Mouse (Mus musculus) skeletal muscle tissue, adult 2 months (tissue): ENCODE data around the gene Morn5.

ENCODE experiments used
- DNase-seq: peaks from one replicate; pipeline ENCODE4 v3.0.0-alpha.2; 2012; ENCODE audit warnings: low read depth, low spot score

The Morn5 gene

DNA sequence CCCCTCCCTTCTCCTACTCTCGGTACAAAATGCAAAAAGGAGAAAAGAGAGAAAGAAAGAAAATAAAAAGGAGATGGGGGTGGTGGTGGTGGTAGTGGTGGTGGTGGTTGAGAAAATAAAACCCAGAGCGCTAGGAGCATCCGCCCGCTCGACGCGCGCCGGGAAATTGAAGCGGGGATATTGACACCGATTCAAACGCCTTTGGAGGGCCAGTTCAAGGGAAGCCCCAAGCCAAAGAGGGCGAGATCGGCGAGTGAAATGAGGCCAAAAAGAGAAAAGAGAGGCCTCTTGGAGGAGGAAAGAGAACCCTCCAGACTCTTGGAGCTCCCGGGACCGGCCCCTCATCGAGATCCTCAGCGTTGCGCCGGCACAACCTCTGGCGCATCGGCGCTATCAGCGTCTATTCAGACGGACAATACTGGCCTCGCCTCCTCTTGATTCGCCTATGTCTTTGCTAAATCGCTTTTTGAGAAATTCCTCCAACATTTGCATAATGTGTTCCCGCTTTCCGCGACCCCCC lies 55.2 kb downstream of the Morn5 start:
- no peak for DNase-seq

DNA sequence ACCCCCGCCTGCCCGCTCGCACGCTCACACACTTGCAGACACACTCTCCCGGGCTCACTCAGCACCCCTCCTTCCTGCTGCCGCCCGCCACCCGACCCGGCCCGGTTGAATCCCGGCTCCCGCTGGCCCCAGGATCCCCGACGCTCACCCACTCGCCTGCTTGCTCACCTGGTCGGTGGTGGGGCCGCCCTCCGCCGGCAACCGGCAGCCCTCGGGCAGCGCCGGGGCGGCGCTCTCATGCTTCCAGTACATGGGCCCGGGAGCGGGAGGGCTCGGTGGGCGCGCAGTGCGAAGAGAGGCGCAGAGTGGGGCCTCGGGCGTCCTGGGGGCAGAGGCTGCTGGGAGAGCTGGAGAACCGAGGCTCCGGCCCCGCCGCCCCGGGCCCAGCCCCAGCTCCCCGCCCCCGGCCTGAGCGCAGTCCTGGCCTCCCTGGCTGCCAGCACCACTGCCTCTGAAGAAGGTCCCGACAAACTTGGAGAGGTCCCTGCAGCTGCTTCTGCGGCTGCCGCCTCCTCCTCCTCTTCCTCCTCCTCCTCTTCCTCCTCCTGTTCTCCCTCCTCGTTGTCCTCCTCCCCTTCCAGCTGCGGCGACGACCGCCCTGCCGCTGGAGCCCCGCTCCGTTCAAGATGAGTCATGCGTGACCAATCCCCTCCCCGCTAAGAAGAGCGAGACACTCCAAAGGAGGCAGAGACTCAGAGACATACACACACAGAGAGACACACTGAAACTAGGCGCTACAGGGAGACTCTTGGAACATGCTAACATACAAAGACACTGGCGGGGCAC lies 55.9 kb downstream of the Morn5 start, which contains the start of gene Lhx6:
Gene Lhx6, minus strand, starts transcription at position 453 of the 786 bp plus-strand sequence.
- no peak for DNase-seq

DNA sequence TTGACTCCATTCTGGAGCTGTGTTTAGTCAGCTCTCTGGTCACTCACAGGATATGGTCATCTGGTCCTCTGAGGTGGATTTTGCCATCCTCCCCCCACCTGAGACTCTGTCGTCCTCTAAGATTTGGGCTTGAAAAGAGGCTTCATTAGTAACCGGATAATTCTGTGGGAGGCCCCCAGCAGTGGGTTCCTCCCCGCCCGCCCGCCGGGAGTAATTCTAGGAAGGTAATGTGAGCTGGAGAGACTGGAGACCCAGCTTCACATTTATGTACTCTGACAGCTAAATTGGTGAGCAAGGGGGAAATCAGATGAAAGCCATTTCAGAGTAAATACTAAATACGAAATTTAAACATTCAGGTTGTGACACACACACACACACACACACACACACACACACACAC lies 59.4 kb downstream of the Morn5 start:
- DNase-seq: no peak

DNA sequence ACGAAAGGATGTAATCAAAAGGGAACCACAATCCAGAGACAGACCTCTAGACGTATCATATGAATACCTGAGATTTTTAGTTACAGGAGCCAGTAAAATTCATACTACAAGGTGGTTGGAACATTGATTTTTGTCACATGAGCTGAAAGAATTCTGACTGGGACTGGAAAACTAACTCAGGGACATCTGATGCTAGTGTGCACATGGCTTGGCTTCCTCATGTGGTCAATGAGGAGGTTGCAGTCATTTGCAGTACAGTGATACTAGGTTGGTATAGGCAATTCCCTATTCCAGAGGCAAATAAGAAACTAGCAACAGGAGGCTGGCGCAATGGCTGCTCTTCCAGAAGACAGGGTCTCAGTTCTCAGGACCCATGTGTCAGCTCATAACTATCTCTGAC lies 63.4 kb downstream of the Morn5 start:
- DNase-seq: no peak

DNA sequence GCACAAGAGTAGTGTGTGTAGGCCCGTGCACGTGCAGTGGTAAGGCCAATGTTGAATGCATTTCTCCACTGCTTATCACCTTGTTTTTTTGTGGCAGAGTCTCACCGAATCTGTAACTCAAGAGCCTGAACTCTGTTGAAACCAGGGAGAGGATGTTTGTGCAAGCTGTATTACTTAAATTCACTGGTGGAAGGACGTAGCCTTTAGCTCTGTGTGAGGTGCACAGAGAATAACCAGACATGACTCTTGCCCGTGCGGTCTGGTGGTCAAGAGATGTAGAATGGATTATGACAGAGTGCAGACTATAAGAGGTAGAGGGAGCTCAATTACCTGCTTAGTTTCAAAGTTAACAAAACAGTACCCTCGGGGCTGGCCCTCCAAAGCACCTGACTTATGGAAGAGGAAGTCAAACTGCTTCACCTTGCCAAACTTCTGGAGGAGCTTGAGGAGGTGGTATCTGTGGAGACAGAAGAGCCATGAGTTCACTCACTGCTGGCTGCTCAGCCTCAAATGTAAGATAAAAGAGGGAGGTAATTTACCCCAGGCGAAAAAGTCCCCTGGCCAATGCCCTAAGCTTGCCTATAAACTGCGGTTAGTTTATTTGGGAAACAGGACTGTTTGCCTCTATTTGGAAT lies 77.7 kb downstream of the Morn5 start:
- DNase-seq: no peak

DNA sequence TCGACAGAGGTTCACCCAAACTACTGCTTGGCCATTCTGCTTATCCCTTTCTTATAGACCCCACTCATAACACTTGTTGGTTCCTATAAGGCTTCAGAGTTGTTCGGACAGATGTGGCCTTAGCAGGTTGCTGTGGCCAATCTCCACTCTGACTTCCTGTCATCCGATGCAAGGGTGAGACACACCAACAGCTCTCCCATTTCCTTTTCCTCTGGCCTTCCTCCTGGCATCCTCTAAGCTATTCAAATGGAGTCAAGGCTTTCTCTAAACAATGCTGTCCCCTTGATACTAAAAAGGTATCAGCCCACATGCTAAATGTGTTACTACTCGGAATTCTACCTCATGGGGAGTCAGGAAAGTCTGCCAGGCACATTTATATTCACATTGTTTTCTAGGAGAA lies 78.7 kb downstream of the Morn5 start:
- no peak for DNase-seq

DNA sequence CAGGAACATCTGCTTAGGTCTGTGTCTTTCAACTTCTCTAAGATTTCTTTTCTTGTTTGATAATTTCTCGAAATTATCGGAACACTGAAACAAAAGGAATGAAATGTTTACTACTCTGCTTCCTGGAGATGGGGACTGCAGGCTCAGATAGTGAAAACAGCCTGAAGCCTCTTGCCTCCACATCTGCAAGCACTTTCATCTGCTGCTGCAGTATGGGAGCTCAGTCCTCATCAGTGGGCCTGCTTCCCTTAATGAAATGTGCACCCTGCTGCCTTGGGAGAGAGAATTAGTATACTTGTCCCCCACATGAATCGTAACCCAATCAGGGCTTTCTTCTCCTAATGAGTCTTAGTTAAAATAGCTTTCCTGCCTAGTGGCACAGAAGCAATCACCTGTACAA lies 79.8 kb downstream of the Morn5 start:
- DNase-seq: no peak
